Mouse (Mus musculus) gastrocnemius, postnatal 10 days (tissue): ENCODE measurements at regions not wholly inside any gene's neighbourhood (a gene's known extent, or its start where the extent isn't known, plus 50 kb on each side); places are given as distances from the start of the nearest gene placed in this dataset.

Experiments
- DNase-seq: peaks from one replicate; pipeline ENCODE4 v3.0.0; 2021; ENCODE audit warnings: mixed read lengths

DNA sequence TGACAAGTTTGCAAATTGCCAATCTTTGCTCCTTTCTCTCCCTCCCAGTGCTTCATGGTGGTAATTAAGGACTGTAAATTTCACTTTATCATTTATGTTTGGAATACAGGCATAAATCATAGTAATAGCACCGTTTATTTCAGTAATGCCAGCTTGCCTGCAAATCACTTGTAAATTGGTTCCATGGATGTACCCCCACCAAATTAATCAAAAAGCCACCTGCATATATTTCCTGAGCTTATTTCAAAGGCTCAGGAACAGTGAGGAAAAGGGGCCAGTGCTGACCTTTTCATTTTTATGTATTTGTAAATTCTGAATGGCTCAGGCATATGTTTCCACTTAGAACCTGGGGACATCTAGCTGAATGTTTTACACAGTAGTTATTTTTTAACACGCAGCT is 115.0 kb downstream of the D3Ertd751e start:
- no peak for DNase-seq

DNA sequence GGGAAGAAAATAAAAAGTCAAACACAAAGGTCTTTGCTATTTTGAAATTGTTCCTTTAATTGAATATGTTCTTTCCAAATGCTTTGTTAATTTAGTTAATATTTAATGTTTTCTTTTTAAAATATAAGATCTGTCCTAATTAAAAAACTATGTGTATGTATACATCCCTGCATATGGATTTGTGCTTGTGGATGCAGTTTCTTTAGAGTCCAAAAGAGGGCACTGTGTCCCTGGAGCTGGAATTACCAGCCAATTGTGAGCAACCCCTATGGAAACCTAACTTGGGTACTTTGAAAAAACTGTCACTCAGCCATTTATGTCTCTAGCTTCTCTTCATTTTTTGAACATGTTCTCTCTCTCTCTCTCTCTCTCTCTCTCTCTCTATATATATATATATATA is 120.3 kb downstream of the D3Ertd751e start:
- no peak for DNase-seq

DNA sequence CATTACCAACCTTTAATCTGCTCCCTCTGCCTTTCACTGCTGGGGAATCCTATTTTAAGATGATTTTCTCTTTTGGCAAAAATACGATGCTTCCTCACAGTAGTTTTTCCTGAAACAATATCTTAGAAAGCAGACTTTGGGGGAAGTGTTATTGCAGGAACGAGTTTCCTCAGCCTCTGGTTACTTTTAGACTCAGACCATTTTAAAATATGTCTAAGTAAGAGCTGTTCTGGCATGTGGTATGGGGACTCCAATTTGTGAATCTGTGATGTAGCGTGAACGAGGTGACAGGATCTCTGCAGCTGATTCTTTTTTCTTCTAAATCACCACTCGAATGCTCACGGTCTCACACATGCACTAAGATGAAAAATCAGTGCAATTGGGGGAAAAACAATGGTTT is 166.5 kb downstream of the D3Ertd751e start:
- no peak for DNase-seq

DNA sequence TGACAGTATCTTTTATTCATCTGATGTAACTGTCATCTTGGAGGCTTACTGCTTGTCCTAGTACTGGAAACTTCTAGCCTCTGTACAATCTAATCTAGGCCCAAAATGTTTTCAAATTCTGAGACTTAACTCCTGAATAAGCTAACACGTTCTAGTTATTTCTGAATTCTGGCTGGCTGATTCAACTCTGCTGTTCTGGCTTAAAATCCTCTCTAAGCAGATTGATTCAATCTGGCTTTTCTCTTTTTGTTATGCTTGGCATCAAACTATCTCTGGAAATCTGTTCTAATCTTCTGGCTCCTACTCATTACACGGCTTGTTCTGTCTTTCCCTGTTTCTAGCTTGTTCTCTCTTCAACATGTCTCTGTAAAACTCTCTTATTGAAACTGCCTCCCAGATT is 170.8 kb downstream of the D3Ertd751e start:
- no peak for DNase-seq

DNA sequence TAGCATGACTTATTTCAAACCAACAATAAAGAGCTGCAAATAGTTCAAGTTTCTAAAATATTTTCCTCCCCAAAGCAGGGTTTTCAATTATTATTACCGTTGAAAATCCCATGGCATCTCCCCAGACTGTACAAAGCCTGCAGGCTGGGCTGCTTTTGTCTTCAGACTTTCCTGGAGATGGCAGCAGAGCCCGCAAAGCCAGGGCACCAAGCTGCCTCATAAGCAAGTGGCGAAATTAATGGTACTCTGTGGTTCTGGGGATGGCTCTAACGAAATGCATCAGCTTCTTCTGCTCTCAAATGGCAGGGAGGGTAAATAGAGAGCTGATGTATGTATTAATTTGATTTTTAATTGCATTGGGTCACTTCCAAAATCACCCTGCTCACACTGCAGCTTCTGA is 197.4 kb downstream of the D3Ertd751e start:
- DNase-seq = no peak

DNA sequence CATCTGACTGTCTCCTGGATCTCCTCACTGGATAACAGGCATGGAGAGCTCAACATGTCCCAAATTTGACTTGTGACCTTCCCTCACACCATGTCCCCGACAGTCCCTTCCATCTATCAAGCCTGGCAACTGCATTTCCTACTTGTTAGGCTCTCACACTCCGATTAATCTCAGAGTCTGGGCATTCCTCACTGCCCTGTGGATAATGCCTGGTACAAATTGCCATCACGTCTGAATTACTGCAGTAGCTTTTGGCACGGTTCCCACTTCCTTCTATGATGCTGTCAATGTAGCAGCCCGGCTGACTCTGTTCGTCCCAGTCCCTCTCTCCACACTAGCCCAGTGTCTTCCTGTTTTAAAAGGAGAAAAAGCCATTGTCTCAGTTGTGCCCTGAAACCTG is 200.6 kb downstream of the D3Ertd751e start:
- DNase-seq = no peak

DNA sequence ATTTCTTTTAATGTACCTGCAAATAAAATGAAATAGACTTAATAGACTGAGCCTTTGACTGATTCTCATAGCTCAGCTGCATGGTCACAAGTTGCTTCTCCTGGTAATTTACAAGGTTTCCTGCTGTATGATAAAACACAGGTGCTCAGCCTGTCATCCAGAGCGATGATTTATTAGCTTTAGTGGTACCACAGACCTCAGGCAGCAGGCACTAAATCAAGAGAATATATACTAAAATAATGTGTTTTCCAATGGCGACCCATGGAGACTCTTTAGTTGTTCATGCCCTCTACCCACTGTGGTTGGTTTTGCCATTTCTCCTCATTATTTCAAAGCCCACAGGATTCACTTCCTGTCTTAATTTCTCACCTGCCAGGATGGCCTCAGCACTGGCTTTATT is 207.0 kb downstream of the D3Ertd751e start:
- no peak for DNase-seq

DNA sequence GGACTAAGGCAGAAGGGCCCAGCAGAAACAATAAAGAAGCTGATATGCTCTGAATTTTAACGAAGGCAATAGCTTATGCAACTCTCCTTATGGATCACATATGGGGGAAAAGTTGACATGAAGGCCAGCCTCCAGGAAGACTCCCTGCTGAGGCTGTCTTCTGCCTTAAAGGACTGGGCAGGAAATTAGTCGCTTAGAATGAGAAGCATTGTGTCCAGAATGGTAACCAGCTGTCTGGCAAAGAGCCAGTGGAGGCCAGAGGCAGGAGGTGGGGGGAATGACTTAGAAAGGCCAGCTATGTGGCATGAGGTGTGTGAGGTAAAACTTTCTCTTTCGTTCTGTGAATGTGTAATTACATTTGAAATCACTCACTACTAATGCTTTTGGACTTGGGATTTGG is 215.0 kb downstream of the D3Ertd751e start:
- no peak for DNase-seq

DNA sequence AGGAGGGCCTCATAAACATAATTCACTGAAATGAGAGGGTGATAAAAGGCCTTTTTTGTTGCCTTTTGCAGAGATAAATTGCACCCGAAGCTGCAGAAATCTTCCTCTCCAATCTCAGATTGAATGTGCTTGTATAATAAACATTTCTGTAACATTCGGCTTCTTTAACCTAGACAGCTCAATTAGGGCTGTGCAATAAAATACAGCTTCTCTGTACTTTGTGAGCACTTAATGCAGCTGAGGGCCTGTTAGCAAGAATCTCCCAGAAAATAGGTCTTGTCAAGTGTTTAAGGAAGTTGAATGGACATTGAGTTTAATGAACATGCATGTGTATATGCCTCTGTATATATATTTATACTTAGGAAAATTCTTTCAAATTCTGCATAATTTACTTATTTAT is 217.8 kb downstream of the D3Ertd751e start:
- DNase-seq = no peak

DNA sequence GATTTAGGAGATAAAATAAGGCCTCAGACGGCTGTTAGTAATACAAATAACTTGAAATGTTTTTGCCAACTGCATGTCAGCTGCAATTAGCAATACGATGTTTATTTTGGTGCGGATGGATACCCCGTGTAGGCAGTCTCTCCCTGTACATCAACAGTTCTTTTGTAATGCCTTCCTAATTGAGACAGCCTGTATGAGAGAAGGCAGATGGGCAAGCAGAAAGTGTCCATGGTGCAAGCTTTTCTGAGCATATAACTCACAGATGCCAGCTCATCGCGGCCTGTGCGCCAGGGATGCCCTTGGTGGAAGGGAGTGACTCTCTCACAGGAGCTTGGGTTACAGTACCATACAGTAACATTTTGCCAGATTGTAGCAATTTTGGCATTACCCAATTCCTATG is 220.5 kb downstream of the D3Ertd751e start:
- no peak for DNase-seq

DNA sequence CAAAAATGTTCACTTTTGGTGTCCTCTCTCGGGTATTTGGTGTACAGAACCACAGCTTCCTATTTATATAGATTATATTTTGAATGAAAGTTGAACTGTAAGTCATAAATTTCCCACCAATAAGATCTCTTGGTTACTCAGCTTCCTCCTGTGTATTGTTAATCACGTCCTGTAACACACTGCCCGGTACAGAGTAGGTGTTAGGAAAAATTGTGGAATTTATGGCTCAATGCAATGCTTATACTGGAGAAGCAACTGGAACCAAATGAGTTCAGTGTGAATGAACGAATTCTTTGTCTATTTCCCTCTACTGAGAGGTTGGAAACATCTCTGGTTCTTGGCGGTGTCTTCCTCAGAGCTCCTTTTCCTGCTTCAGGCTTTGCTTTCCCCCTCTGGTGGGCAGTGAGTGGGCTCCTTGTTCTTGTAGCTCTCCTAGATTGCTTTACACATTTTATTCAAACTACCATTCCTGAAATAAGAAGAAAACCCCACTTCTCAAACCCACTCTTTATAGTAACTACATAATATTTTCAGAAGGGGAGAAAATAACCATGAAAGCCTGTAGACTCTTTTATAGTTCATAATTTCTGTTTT is 264.4 kb downstream of the D3Ertd751e start:
- no peak for DNase-seq

DNA sequence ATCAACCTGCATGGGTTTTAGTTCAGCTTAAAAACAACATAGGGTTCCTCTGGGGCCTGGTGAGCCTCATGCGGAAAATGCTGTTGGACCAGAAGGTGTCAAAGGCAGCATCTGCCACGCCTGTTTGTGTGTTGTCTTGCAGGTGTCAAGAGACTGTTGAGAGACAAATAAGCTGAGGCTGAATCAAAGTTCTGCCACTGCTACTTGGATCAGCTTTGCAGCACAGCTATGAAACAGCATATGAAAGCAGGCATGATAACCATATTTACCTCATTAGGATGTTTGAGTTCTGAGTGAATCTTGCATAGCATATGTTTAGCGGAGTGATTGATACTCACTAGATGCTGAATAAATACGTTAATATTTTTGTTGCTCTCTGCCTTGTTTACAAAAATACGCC is 280.8 kb downstream of the D3Ertd751e start:
- DNase-seq = no peak

DNA sequence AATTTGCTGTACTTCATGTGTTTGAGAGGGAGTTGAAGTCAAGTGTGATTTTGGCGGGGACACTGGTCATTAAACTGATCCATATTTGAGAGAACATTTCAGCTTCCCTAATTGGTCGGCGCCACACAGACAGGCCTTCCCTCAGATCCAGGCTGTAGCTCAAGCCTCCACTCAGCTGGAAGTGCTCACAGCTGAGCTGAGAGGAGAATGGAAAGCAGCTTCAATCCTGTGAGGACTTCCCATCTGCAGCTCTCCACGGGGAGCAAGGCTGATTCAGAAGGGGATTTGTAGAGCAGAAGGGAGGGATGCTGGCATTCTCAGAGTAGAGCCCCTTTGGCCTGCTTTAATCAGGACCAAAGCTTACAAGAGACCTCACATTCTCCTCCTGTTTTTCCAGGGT is 297.2 kb downstream of the D3Ertd751e start:
- no peak for DNase-seq

DNA sequence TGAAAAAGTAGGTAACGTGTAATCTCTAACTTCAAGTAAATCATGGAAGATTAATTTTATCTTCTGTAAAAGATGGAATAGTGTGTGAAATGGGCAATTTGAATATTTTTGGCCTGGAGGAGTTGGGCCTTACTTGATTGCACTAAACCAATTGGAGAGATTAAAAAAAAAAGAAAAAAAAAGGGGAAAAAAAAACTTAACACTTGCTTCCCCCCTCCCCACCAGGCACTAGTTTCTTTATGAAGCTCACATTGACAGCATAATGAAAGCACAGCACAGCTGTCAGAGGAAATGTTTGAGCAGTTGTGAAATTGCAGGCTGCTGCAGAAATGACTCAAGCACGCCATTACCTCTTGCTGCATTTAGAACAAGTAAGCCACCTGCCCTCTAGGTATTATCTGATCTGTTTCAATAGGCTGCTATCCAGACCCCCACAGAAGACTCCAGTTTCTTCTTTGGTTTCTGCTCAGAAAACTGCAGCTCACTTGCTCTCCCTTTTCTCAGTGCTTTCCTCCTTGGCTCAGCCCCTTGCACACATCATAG is 297.9 kb downstream of the D3Ertd751e start:
- no peak for DNase-seq

DNA sequence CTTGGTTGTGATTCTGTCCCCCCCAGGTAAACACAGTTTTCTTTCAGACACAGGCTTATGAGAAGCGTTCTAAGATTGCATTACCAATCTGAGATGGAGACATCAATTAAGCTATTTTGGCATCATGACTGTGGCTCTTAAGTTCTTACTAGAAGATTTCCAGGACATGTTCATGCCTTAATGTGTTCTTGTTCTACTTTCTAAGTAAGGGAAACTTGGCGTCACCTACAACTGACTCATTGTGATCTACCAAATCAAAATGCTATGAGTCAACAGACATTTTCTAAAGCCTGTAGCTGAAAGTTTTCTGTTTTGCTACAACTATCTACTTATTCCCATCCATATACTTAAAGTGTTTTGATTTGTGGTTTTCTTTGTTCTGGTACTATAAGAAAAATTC is 298.5 kb downstream of the D3Ertd751e start:
- DNase-seq = no peak

DNA sequence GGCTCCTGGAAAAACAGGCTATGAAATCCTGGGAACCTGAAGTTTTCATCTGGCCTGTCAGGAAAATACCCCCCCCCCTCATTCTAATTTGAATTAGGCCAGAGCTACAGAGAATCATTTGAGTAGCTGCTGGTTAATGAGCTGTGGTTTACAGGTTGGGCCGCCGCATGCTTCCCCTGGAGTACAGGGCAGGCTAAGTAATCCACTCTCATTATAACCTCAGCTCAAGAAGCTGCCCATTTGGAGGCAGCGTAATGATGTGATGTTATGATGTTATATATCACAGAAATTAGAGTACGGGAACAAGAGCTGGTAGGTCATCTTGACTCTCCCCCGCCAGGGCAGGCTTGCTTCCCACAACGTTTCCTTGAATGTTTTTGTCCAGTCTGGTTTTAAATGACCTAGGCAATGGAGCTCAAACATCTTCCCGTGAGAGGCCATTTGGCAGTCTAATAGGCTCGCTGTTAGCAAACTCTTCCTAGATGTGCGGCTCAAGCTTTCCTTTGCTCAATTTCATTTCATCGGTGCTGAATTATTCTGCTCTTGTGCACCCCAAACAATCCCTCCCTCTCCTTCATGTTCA is 315.0 kb downstream of the D3Ertd751e start:
- no peak for DNase-seq

DNA sequence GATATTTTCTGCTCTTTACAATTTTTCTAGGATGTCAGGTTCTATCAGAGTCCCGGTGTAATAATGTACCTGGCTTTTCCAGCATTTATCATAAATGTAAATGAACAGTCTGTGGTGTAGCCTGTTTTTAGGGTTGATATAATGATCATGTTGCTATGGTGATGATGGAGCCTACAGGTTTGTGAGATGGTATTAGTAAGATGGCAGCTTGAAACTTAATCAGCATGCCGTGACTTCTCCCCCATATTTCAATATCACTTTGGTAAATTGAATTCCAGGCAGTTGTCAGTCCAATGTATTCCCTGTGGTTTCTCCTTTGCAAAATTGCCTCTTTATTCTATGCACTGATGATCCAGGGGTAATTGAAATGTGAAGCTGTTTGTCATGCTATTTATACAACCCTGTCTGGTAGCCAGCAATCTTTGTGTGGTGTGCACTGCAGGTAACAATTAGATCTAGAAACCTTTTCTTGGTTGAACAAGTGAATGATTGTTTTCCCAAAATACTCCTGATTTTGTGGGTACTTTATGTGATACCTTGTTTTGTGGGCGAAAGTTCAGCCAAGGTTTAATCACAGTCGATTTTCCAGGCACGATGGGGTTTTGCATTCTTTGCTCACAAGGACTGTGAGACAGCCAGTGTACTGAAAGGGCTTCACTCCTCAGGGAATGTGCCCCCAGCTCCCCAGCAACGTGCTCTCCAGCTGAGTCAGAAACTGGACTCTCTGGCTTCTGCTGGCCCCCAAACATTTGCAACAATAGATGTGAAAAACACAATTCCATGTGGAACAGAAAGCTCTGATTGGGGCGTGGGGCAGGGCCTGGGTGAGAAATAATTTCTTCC is 322.9 kb downstream of the D3Ertd751e start:
- DNase-seq = no peak

DNA sequence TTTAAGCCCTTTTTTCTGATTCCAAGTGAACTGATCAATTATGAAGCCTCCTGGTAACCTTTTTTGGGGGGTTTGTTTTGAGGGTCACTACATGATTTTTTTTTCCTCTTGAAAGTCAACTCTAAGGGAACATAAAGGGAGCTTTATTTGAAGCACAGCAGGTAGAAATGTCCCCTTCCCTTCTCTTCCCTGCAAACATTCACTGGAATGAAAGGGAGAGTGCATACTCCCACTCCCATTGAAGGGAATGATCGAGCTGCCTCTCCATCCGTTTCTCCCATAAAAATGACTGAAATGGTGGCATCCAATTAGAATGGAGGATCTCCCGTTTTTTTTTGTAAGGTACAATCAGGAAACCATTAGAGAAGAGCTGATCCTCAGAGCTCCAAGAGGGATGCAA is 323.6 kb downstream of the D3Ertd751e start:
- no peak for DNase-seq

DNA sequence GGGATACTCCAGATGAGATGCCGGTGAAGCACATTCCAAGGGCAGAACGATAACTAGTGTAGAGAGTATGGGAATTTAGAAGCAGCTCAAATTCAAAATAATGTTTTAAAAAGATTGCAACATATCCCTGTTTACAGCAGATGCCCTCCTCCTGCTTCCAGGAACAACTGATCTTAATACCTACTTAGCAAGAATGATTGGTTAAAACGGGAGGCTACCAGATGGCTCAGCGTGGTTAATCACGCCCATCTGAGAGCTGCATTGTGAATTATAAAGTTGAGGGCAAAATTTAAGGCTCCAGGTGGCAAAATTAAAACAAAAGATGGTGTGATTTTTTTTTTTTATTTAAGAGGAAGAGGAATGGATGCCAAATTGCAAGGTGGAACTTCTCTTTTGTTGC is 324.6 kb downstream of the D3Ertd751e start:
- no peak for DNase-seq

DNA sequence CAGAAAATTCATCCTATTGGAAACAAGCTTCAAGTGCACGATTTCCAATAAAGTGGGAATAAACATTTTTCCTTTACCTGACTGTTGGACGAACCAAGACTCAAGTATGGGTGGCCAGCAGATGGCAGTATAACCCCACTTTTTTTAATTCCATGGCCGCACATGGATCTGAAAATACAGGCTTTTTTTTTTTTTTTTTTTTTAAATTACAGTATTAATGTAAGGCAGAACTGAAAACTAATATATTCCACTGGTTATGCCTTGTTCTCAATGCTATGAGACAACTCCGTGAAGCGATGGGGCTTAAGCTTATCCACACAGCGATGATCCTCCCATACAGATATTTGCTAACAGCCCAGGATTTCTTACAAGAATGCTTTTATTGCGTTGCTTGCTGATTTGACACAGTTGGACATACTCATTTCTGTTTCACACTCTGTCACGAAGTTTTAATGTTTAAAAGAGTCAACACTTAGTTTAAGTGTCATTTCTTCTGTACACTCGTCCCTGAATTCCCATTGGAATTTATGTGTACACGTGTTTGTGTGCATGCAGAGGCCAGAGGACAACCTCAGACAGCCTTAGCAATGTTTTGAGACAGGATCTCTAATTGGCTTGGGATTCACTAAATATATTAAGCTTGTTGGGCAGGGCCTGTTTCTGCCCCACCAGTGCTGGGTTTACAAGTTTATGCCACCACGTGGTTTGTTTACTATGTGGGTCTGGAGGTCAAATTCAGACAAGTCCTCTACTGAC is 332.3 kb downstream of the D3Ertd751e start:
- DNase-seq = peak; percentile 22

DNA sequence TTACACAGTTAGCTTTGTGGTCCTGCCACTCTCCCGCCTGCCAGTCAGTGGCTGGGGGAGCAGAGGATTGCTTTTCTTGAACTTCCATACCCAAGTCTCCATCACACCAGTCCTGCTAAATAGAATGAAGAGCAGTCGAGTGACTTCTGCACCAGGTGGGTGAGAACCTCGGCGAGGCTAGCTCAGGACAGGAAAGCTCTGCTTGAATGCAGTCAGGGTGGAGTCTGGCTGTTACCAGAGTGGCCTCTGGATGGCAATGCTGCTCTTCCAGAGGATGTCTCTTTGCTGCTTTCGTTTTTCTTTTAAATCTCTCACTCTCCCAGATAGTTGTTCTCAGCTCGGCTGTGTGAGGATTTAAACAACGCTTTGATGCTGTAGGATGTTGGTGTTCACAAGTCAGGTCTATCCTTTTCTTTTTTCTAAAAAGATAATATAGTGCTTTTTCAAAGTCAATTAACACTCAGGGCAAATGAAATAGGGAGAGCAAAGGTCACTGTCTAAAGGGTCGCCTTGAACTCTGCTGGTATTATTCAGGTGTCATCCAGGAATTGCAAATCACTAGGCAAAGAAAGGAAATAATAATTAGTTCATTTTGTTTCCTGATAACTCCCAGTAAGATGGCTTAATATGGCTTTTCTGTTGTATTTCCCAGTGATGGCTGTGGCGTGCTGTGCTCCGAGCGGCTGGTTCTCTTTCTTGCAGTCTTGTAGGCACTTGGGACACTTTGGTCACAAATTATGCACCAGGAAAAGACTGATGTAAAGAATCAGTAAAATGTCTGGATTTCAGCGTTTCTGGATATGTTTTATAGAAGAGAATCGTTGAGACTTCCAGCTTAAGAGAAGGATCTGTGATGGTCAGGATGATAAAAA is 368.8 kb downstream of the D3Ertd751e start:
- peak; percentile 20 for DNase-seq
